Mouse (Mus musculus) T-cell, adult 66 days (primary cell): ENCODE data around the gene Olfr747. TPM values are rescaled to one million over a fixed set of nuclear protein-coding genes. Genes with fewer than 3 reads are reported as not detected.

Source experiments
- total RNA-seq, 2 experiments: library from RNA; stranded (reverse); gene quantifications; 3 replicates in 1 of 2; 4 replicates in 1 of 2; pipeline ENCODE4 v1.2.4; 2023

Olfr747 gene
- total RNA-seq, result not detected

GRCm38 (mm10) chr14:50693106-50693505 lies at the start of gene Olfr747:
Gene Olfr747, minus strand, starts transcription at chr14:50693206.

GRCm38 (mm10) chr14:50707073-50707472 lies 14.1 kb upstream of the Olfr747 start, which contains the start of gene Olfr748:
Gene Olfr748, plus strand, starts transcription at chr14:50707373.

GRCm38 (mm10) chr14:50646783-50647182 lies 46.2 kb downstream of the Olfr747 start, which contains the start of gene Olfr746:
Gene Olfr746, plus strand, starts transcription at chr14:50647083.

GRCm38 (mm10) chr14:50639088-50639487 lies 53.9 kb downstream of the Olfr747 start, which contains the start of gene Olfr745:
Gene Olfr745, plus strand, starts transcription at chr14:50639388.

Other genes starting within 250 kb of the Olfr747 start
- not detected for gene Olfr740, start 247.7 kb downstream of the Olfr747 start, total RNA-seq
- gene Olfr741, start 220.5 kb downstream of the Olfr747 start, total RNA-seq, result not detected
- not detected for gene Olfr742, start 189.6 kb downstream of the Olfr747 start, total RNA-seq
- gene Olfr743, start 171.4 kb downstream of the Olfr747 start, total RNA-seq, result not detected
- gene Olfr744, start 78.3 kb downstream of the Olfr747 start, total RNA-seq, result not detected
- gene Olfr745, start 53.8 kb downstream of the Olfr747 start, total RNA-seq, result not detected
- not detected for gene Olfr746, start 46.1 kb downstream of the Olfr747 start, total RNA-seq
- gene Olfr748, start 14.2 kb upstream of the Olfr747 start, total RNA-seq, result not detected
- not detected for gene Olfr749, start 51.9 kb upstream of the Olfr747 start, total RNA-seq
- gene Ttc5, start 92.3 kb upstream of the Olfr747 start, total RNA-seq, result 10 to 100 TPM; 79.2 to 79.7 TPM
- gene Ccnb1ip1, start 114.5 kb upstream of the Olfr747 start, total RNA-seq, result under 1 TPM in 1 of 2 experiments, not detected in 1; 0.50 TPM
- 10 to 100 TPM; 49.9 to 50.6 TPM for gene Parp2, start 114.6 kb upstream of the Olfr747 start, total RNA-seq
- gene Tep1, start 177.4 kb upstream of the Olfr747 start, total RNA-seq, result 10 to 100 TPM; 40.3 to 43.6 TPM
- gene Klhl33, start 204.3 kb upstream of the Olfr747 start, total RNA-seq, result not detected
- gene Osgep, start 231.7 kb upstream of the Olfr747 start, total RNA-seq, result 10 to 100 TPM; 29.2 to 31.8 TPM
- 10 to 100 TPM; 45.3 to 49.3 TPM for gene Apex1, start 231.8 kb upstream of the Olfr747 start, total RNA-seq
- gene Pip4p1, start 237.7 kb upstream of the Olfr747 start, total RNA-seq, result 10 to 100 TPM; 72.8 to 86.5 TPM
- 10 to 100 TPM; 14.9 to 29.4 TPM for gene Pnp, start 237.9 kb upstream of the Olfr747 start, total RNA-seq